Mouse (Mus musculus) lung, embryonic 14.5 days (tissue): ENCODE results near the gene Hscb. TPM values are rescaled to one million over a fixed set of nuclear protein-coding genes. Genes with fewer than 3 reads are reported as not detected.
A peak's percentile ranks its signal among the peaks of the same experiment; 100 is the strongest.

Source experiments
- ATAC-seq: fragments of 200-750 bp; cut with Nextera tagmentation; 2 replicates; pipeline ENCODE4 v1.8.0; 2017; ENCODE audit warnings: mild to moderate bottlenecking, moderate TSS enrichment, moderate library complexity; ENCODE audit not compliant: insufficient read depth
- DNase-seq: peaks from one replicate; pipeline ENCODE4 v3.0.0-alpha.2; 2015
- H3K27ac ChIP-seq: fragments of 300-500 bp; sonication (generic); 2 replicates; pipeline ENCODE4 v1.5.1; 2014; ENCODE audit warnings: low read depth, mild to moderate bottlenecking, moderate library complexity
- H3K27me3 ChIP-seq: fragments of 300-500 bp; sonication (generic); 2 replicates; pipeline ENCODE4 v1.6.1; 2014; ENCODE audit warnings: low read length, control low read depth; ENCODE audit not compliant: insufficient read depth
- H3K36me3 ChIP-seq: fragments of 300-500 bp; sonication (generic); 2 replicates; pipeline ENCODE4 v1.6.1; 2014; ENCODE audit warnings: control low read depth; ENCODE audit not compliant: insufficient read depth
- H3K4me1 ChIP-seq: fragments of 300-500 bp; sonication (generic); 2 replicates; pipeline ENCODE4 v1.6.1; 2014; ENCODE audit warnings: antibody characterized with exemption, control low read depth; ENCODE audit not compliant: insufficient read depth
- H3K4me2 ChIP-seq: fragments of 300-500 bp; sonication (generic); 2 replicates; pipeline ENCODE4 v1.6.1; 2014; ENCODE audit warnings: mild to moderate bottlenecking
- H3K4me3 ChIP-seq: fragments of 300-500 bp; sonication (generic); 2 replicates; pipeline ENCODE4 v1.5.1; 2014; ENCODE audit warnings: low read depth, low read length
- H3K9ac ChIP-seq: fragments of 300-500 bp; sonication (generic); 2 replicates; pipeline ENCODE4 v1.6.1; 2014
- H3K9me3 ChIP-seq: fragments of 300-500 bp; sonication (generic); 2 replicates; pipeline ENCODE4 v1.6.1; 2016; ENCODE audit warnings: low read depth, low read length, control low read depth
- CTCF ChIP-seq: IDR thresholded peaks from 2 replicates; pipeline ENCODE4 v1.5.1; 2016; ENCODE audit warnings: antibody characterized with exemption, low read depth
- WGBS: fragments of 180-500 bp; shearing (Covaris S2); extraction: QIAGEN DNeasy Blood & Tissue Kit; methylation state at CpG from one replicate; pipeline ENCODE4 v1.1.7; 2014; 5-methylcytosine and 5-hydroxymethylcytosine counted together
- polyA plus RNA-seq: library from polyadenylated mRNA; unstranded; fragments of >200 nt; fragmentation: Nextera tagmentation; extraction: Ambion mirVana; gene quantifications from 2 replicates; pipeline ENCODE4 v1.2.1, GENCODE M21; 2014

Hscb gene
- polyA plus RNA-seq, 1 experiment from 2014 or later: 25.6 TPM

GRCm38 (mm10) chr5:110875286-110875685 is 35.7 kb upstream of the Hscb start:
- peaks cover 22% of the 10 kb centered on the region for H3K36me3 ChIP-seq
- no peak overlapping the region for H3K4me2 ChIP-seq
- DNase-seq (no peak), ATAC-seq (no peak)
- H3K4me1 ChIP-seq: no peaks in the 10 kb centered on the region
- H3K27me3 ChIP-seq: no peaks in the 10 kb centered on the region
- TF ChIP-seq CTCF: no peak
- no peak overlapping the region for H3K27ac ChIP-seq
- whole genome bisulfite sequencing: 86% methylated on average over 1 of the region's 1 CpGs
- H3K4me3 ChIP-seq: no peak overlapping the region
- H3K9me3 ChIP-seq: no peaks in the 10 kb centered on the region
- no peak overlapping the region for H3K9ac ChIP-seq

GRCm38 (mm10) chr5:110874711-110875110 is 35.1 kb upstream of the Hscb start:
- H3K27me3 ChIP-seq: no peaks in the 10 kb centered on the region
- H3K9ac ChIP-seq: no peak overlapping the region
- TF ChIP-seq CTCF: no peak
- no peak overlapping the region for H3K27ac ChIP-seq
- DNase-seq: peak; percentile 55
- no peak for ATAC-seq
- peaks cover 24% of the 10 kb centered on the region for H3K36me3 ChIP-seq
- H3K9me3 ChIP-seq: no peaks in the 10 kb centered on the region
- H3K4me1 ChIP-seq: no peaks in the 10 kb centered on the region
- H3K4me3 ChIP-seq: no peak overlapping the region
- H3K4me2 ChIP-seq: no peak overlapping the region

- no peaks in the 10 kb centered on the region for H3K9me3 ChIP-seq
- WGBS: 90% methylated on average over 6 of the region's 6 CpGs
- DNase-seq (no peak), ATAC-seq (no peak)
- no peak overlapping the region for H3K4me3 ChIP-seq
- TF ChIP-seq CTCF: no peak
- no peaks in the 10 kb centered on the region for H3K4me1 ChIP-seq
- no peaks in the 10 kb centered on the region for H3K27me3 ChIP-seq
- H3K9ac ChIP-seq: no peak overlapping the region
- peaks cover 24% of the 10 kb centered on the region for H3K36me3 ChIP-seq
- H3K4me2 ChIP-seq: no peak overlapping the region
- H3K27ac ChIP-seq: no peak overlapping the region
Observed at GRCm38 (mm10) chr5:110873160-110873559, 33.6 kb upstream of the Hscb start.

DNA sequence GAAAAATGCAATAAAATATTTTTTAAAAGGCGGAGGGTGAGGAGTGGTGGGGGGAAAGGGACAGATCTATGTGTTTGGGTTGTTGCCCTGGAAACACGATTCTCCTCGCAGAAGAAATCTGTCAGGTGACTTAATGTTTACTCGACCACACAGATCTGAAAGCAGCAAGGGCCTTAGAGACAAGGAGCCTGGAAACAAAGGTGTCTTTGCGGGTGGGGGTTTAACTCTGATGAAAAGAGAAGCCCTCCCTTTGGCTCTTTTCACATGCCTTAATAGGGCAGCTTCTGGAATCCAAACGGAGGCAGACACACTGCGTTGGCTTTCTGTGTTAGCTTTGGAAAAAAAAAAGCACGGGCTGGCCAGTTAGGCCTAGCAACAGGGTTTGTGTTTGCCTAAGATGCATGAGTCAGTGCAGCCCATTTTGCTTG is 29.7 kb upstream of the Hscb start:
- no peak overlapping the region for H3K4me2 ChIP-seq
- no peaks in the 10 kb centered on the region for H3K4me1 ChIP-seq
- TF ChIP-seq CTCF: no peak
- peaks cover 26% of the 10 kb centered on the region for H3K36me3 ChIP-seq
- no peak overlapping the region; the same call in 1 of the 2 replicates for H3K9ac ChIP-seq
- H3K27ac ChIP-seq: peak overlapping the region; percentile 64
- no peaks in the 10 kb centered on the region for H3K27me3 ChIP-seq
- no peaks in the 10 kb centered on the region for H3K9me3 ChIP-seq
- DNase-seq (peak; percentile 52), ATAC-seq (peak; percentile 49)
- 9% methylated on average over 8 of the region's 8 CpGs for WGBS
- H3K4me3 ChIP-seq: no peak overlapping the region

GRCm38 (mm10) chr5:110868460-110868859 is 28.9 kb upstream of the Hscb start:
- Histone ChIP-seq H3K9ac (no peak overlapping the region), H3K27ac (no peak overlapping the region; the same call in 1 of the 2 replicates), H3K4me3 (no peak overlapping the region), H3K27me3 (no peaks in the 10 kb centered on the region), H3K4me2 (no peak overlapping the region), H3K4me1 (no peaks in the 10 kb centered on the region), H3K9me3 (no peaks in the 10 kb centered on the region), H3K36me3 (peaks cover 29% of the 10 kb centered on the region)
- TF ChIP-seq CTCF: no peak
- 57% methylated on average over 4 of the region's 4 CpGs for WGBS
- no peak for ATAC-seq
- DNase-seq: no peak

- H3K4me1 ChIP-seq: no peaks in the 10 kb centered on the region; the same call in 1 of the 2 replicates
- H3K36me3 ChIP-seq: peaks cover 41% of the 10 kb centered on the region
- TF ChIP-seq CTCF: no peak
- H3K27me3 ChIP-seq: no peaks in the 10 kb centered on the region
- no peak for DNase-seq
- H3K4me2 ChIP-seq: no peak overlapping the region
- ATAC-seq: no peak
- no peak overlapping the region for H3K9ac ChIP-seq
- H3K4me3 ChIP-seq: no peak overlapping the region
- no peak overlapping the region; the same call in 1 of the 2 replicates for H3K27ac ChIP-seq
- H3K9me3 ChIP-seq: no peaks in the 10 kb centered on the region
- 71% methylated on average over 5 of the region's 5 CpGs for WGBS
Observed at GRCm38 (mm10) chr5:110860445-110860844, 20.9 kb upstream of the Hscb start.

DNA sequence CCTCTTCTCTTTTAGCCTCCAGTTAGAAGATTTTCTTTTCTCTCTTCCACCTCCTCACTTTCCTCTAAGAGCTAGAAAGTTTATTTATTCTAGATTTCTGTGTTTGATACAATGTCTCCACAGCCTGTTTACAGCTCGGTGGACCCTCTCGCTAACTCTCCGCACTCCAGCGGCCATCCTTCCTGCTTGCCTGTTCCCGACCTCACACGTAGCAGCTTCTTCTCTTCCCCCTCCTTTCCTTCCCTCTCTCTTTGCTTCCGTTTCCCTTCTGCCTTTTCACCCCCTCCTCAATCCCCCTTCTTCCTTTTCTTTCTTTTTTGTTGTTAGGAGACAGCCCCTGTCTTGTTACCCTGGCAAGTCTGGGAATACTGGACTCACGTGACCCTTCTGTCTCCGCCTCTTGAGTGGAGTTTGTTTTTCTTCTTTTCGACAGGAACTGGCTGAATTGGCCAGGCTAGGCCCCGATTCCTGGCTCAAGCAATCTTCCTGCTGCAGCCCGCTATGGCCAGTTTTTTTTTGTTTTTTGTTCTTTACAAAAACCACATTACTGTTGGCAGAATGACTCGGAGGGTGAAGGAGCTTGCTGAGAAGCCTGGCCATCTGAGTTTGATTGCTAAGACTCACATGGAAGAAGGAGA is 19.6 kb upstream of the Hscb start:
- DNase-seq: peak; percentile 85
- Histone ChIP-seq H3K9me3 (no peaks in the 10 kb centered on the region), H3K36me3 (peaks cover 41% of the 10 kb centered on the region), H3K9ac (peak overlapping the region; percentile 28), H3K27ac (peak overlapping the region; percentile 86), H3K4me2 (peak overlapping the region; percentile 53), H3K4me1 (no peaks in the 10 kb centered on the region; the same call in 1 of the 2 replicates), H3K27me3 (no peaks in the 10 kb centered on the region), H3K4me3 (peak overlapping the region; percentile 26)
- no peak for TF ChIP-seq CTCF
- peak; percentile 90 for ATAC-seq
- WGBS: 10% methylated on average over 13 of the region's 13 CpGs
